Mouse (Mus musculus): ENCODE measurements around the gene Zkscan1. TPM values are rescaled to one million over a fixed set of nuclear protein-coding genes. Genes with fewer than 3 reads are reported as not detected.
A peak's percentile ranks its signal among the peaks of the same experiment; 100 is the strongest.

Gene Zkscan1
- polyA plus RNA-seq, 1 experiment from 2014 or later: 17.2 TPM

GRCm38 (mm10) chr5:138089108-138089551 lies 4.2 kb downstream of the Zkscan1 start:
- H3K36me3 ChIP-seq (ENCODE audit: insufficient read depth, low read length): peaks cover 9% of the 10 kb centered on the region
- H3K4me3 ChIP-seq (replicated peaks; ENCODE audit: low read depth, low read length): no peak overlapping the region; the same call in 1 of the 2 replicates
- no peaks in the 10 kb centered on the region for H3K27me3 ChIP-seq (ENCODE audit: insufficient read depth, low read length)
- 0 out of 2 replicates have a peak, but pooled peaks cover 9% of the 10 kb centered on the region for H3K4me1 ChIP-seq (replicated peaks; ENCODE audit: insufficient read depth, low read length)
- no peaks in the 10 kb centered on the region for H3K9me3 ChIP-seq (replicated peaks; ENCODE audit: low read length)
- H3K4me2 ChIP-seq (ENCODE audit: low read length): peak overlapping the region; percentile 26; the same call in 1 of the 2 replicates
- ATAC-seq (replicated peaks; ENCODE audit: low FRiP score, low read depth) (peak; percentile 72), DNase-seq (ENCODE audit: low spot score) (peak; percentile 52)
- no peak overlapping the region for H3K9ac ChIP-seq (ENCODE audit: low read depth, low read length)
- H3K27ac ChIP-seq: peak overlapping the region; percentile 87
- TF ChIP-seq CTCF (IDR thresholded peaks at IDR 0.05; ENCODE audit: low read depth): no peak
- WGBS: 57% methylated on average over 6 of the region's 6 CpGs

- H3K9ac ChIP-seq (ENCODE audit: low read depth, low read length): no peak overlapping the region
- ATAC-seq (replicated peaks; ENCODE audit: low FRiP score, low read depth): no peak
- H3K4me1 ChIP-seq (replicated peaks; ENCODE audit: insufficient read depth, low read length): 0 out of 2 replicates have a peak, but pooled peaks cover 9% of the 10 kb centered on the region
- H3K4me3 ChIP-seq (replicated peaks; ENCODE audit: low read depth, low read length): no peak overlapping the region
- TF ChIP-seq CTCF (IDR thresholded peaks at IDR 0.05; ENCODE audit: low read depth): peak; percentile 65
- H3K4me2 ChIP-seq (ENCODE audit: low read length): 0 out of 2 replicates have a peak overlapping the region, but pooled peaks have one; percentile 26
- no peaks in the 10 kb centered on the region for H3K9me3 ChIP-seq (replicated peaks; ENCODE audit: low read length)
- peak overlapping the region; percentile 87 for H3K27ac ChIP-seq
- H3K27me3 ChIP-seq (ENCODE audit: insufficient read depth, low read length): no peaks in the 10 kb centered on the region
- peaks cover 18% of the 10 kb centered on the region for H3K36me3 ChIP-seq (ENCODE audit: insufficient read depth, low read length)
- peak; percentile 42 for DNase-seq (ENCODE audit: low spot score)
- WGBS: 75% methylated on average over 3 of the region's 3 CpGs
Measured at GRCm38 (mm10) chr5:138090271-138090670, 5.4 kb downstream of the Zkscan1 start.

GRCm38 (mm10) chr5:138090737-138091136 lies 5.9 kb downstream of the Zkscan1 start:
- no peak for DNase-seq (ENCODE audit: low spot score)
- 90% methylated on average over 5 of the region's 5 CpGs for WGBS
- Histone ChIP-seq H3K36me3 (ENCODE audit: insufficient read depth, low read length) (peaks cover 19% of the 10 kb centered on the region), H3K4me1 (replicated peaks; ENCODE audit: insufficient read depth, low read length) (0 out of 2 replicates have a peak, but pooled peaks cover 9% of the 10 kb centered on the region), H3K9ac (ENCODE audit: low read depth, low read length) (no peak overlapping the region), H3K9me3 (replicated peaks; ENCODE audit: low read length) (no peaks in the 10 kb centered on the region), H3K4me2 (ENCODE audit: low read length) (no peak overlapping the region), H3K27ac (no peak overlapping the region), H3K27me3 (ENCODE audit: insufficient read depth, low read length) (no peaks in the 10 kb centered on the region), H3K4me3 (replicated peaks; ENCODE audit: low read depth, low read length) (no peak overlapping the region)
- TF ChIP-seq CTCF (IDR thresholded peaks at IDR 0.05; ENCODE audit: low read depth): no peak
- ATAC-seq (replicated peaks; ENCODE audit: low FRiP score, low read depth): no peak

GRCm38 (mm10) chr5:138092771-138093170 lies 7.9 kb downstream of the Zkscan1 start:
- no peaks in the 10 kb centered on the region for H3K9me3 ChIP-seq (replicated peaks; ENCODE audit: low read length)
- ATAC-seq (replicated peaks; ENCODE audit: low FRiP score, low read depth) (no peak), DNase-seq (ENCODE audit: low spot score) (no peak)
- H3K4me3 ChIP-seq (replicated peaks; ENCODE audit: low read depth, low read length): no peak overlapping the region
- H3K27ac ChIP-seq: no peak overlapping the region
- H3K4me2 ChIP-seq (ENCODE audit: low read length): no peak overlapping the region
- no peaks in the 10 kb centered on the region for H3K27me3 ChIP-seq (ENCODE audit: insufficient read depth, low read length)
- TF ChIP-seq CTCF (IDR thresholded peaks at IDR 0.05; ENCODE audit: low read depth): no peak
- H3K36me3 ChIP-seq (ENCODE audit: insufficient read depth, low read length): peaks cover 30% of the 10 kb centered on the region
- WGBS: 90% methylated on average over 4 of the region's 4 CpGs
- no peak overlapping the region for H3K9ac ChIP-seq (ENCODE audit: low read depth, low read length)
- H3K4me1 ChIP-seq (replicated peaks; ENCODE audit: insufficient read depth, low read length): 0 out of 2 replicates have a peak, but pooled peaks cover 4% of the 10 kb centered on the region

- Histone ChIP-seq H3K9ac (ENCODE audit: low read depth, low read length) (no peak overlapping the region), H3K27me3 (ENCODE audit: insufficient read depth, low read length) (no peaks in the 10 kb centered on the region), H3K9me3 (replicated peaks; ENCODE audit: low read length) (no peaks in the 10 kb centered on the region), H3K4me1 (replicated peaks; ENCODE audit: insufficient read depth, low read length) (no peaks in the 10 kb centered on the region), H3K36me3 (ENCODE audit: insufficient read depth, low read length) (peaks cover 45% of the 10 kb centered on the region), H3K4me3 (replicated peaks; ENCODE audit: low read depth, low read length) (no peak overlapping the region), H3K27ac (no peak overlapping the region), H3K4me2 (ENCODE audit: low read length) (no peak overlapping the region)
- 92% methylated on average over 6 of the region's 6 CpGs for WGBS
- DNase-seq (ENCODE audit: low spot score) (no peak), ATAC-seq (replicated peaks; ENCODE audit: low FRiP score, low read depth) (no peak)
- TF ChIP-seq CTCF (IDR thresholded peaks at IDR 0.05; ENCODE audit: low read depth): no peak
Measured at GRCm38 (mm10) chr5:138094474-138094873, 9.6 kb downstream of the Zkscan1 start.

GRCm38 (mm10) chr5:138104976-138105375 lies 20.1 kb downstream of the Zkscan1 start:
- WGBS: 67% methylated on average over 2 of the region's 2 CpGs
- H3K4me1 ChIP-seq (replicated peaks; ENCODE audit: insufficient read depth, low read length): no peaks in the 10 kb centered on the region
- no peak overlapping the region for H3K4me2 ChIP-seq (ENCODE audit: low read length)
- H3K27ac ChIP-seq: no peak overlapping the region
- H3K4me3 ChIP-seq (replicated peaks; ENCODE audit: low read depth, low read length): no peak overlapping the region
- H3K27me3 ChIP-seq (ENCODE audit: insufficient read depth, low read length): no peaks in the 10 kb centered on the region
- DNase-seq (ENCODE audit: low spot score): no peak
- H3K36me3 ChIP-seq (ENCODE audit: insufficient read depth, low read length): peaks cover 33% of the 10 kb centered on the region
- H3K9ac ChIP-seq (ENCODE audit: low read depth, low read length): no peak overlapping the region
- no peaks in the 10 kb centered on the region for H3K9me3 ChIP-seq (replicated peaks; ENCODE audit: low read length)
- no peak for TF ChIP-seq CTCF (IDR thresholded peaks at IDR 0.05; ENCODE audit: low read depth)
- no peak for ATAC-seq (replicated peaks; ENCODE audit: low FRiP score, low read depth)

- Histone ChIP-seq H3K4me2 (ENCODE audit: low read length) (no peak overlapping the region), H3K27ac (no peak overlapping the region), H3K36me3 (ENCODE audit: insufficient read depth, low read length) (peaks cover 13% of the 10 kb centered on the region), H3K9me3 (replicated peaks; ENCODE audit: low read length) (no peaks in the 10 kb centered on the region), H3K4me1 (replicated peaks; ENCODE audit: insufficient read depth, low read length) (no peaks in the 10 kb centered on the region), H3K4me3 (replicated peaks; ENCODE audit: low read depth, low read length) (no peak overlapping the region), H3K9ac (ENCODE audit: low read depth, low read length) (no peak overlapping the region), H3K27me3 (ENCODE audit: insufficient read depth, low read length) (no peaks in the 10 kb centered on the region)
- no peak for TF ChIP-seq CTCF (IDR thresholded peaks at IDR 0.05; ENCODE audit: low read depth)
- 65% methylated on average over 3 of the region's 3 CpGs for WGBS
- ATAC-seq (replicated peaks; ENCODE audit: low FRiP score, low read depth) (no peak), DNase-seq (ENCODE audit: low spot score) (no peak)
Measured at GRCm38 (mm10) chr5:138107130-138107529, 22.2 kb downstream of the Zkscan1 start.

All from kidney, postnatal 0 days (tissue).